Mouse (Mus musculus): ENCODE data around the gene Slc30a7.

DNA sequence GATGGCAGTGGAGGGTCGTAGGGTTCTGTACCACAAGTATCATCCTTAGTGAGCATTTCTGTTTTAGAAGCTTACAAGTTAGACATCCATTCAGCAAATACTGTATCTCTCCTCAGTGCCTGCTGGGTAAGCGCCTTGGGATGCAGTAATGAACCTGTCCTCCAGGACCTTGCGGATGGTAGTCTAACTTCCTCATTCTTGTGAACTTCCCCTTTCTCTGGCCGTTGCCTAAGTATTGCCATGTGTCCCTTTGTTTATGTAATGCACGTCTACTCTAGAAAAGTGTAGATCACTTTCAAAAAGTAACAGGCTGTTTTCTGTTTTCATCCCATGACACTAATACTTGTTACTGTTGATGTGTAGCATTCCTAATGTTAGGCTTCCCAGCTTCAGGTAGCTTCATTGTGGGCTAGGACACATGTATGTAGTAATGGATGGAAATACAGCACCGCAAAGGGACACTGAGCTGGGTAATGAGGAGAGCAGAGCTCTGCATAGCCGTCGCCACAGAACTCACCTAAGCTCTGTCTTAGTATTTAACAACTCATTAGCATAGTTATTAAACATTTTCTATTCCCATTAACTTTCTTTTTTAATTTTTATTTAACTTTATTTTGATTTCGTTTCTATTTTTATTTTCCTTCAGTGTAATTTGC lies 104.8 kb downstream of the Slc30a7 start:
- TF ChIP-seq CTCF (IDR thresholded peaks at IDR 0.05; ENCODE audit: extremely low read depth, insufficient read depth, low read length) (no peak), POLR2A (IDR thresholded peaks at IDR 0.05; ENCODE audit: extremely low read depth, insufficient read depth, low read length) (no peak)

All from cortical plate, adult 2 months (tissue).